Mouse (Mus musculus): Measurements from ENCODE around the gene Enpp6. TPM values are rescaled to one million over a fixed set of nuclear protein-coding genes. Genes with fewer than 3 reads are reported as not detected.

Enpp6 gene
- polyA plus RNA-seq (2015; fragmentation: Nextera tagmentation; extraction: Ambion mirVana) = 0.47 and 0.60 TPM in 2 replicates

DNA sequence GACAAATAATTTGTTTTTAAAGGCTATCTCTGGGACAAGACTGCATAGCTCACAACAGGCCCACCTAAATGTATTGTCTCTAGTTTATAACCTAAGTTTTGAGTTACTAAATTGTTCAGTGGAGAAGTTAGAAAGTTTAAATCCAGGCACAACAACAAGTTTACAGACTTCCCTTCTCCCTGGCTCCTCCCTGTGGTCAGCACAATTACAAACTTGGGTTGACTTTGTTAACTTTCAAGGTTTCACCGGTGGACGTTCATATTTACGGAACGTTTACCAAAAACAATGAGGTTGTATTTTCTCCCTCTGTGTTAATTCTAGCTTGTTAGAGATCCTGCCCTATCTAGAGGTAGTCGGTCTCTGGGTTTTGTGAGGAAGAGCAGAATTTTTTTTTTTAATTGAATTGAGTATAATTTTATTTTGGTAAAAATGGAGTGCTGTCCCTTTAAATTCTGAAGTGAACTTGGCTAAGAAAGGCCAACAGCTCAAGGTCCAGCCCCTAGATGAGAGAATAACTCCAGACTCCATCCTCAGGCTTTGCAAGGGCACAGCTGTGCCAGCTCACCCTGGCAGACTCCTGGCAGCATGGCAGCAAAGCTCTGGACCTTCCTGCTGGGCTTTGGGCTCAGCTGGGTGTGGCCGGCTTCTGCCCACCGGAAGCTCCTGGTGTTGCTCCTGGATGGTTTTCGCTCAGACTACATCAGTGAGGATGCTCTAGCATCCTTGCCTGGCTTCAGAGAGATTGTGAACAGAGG, at the start of gene Enpp6:
Gene Enpp6, plus strand, starts transcription at position 502 of the 755 bp plus-strand sequence.
- Histone ChIP-seq H3K27me3 (ENCODE audit: insufficient read depth, low read length) (no peaks in the 10 kb centered on the region), H3K36me3 (replicated peaks; ENCODE audit: insufficient read depth, low read length) (no peaks in the 10 kb centered on the region), H3K9me3 (ENCODE audit: low read length) (no peaks in the 10 kb centered on the region), H3K9ac (replicated peaks) (no peak within 1 kb of the TSS), H3K4me2 (ENCODE audit: low read depth, low read length) (no peak within 1 kb of the TSS), H3K4me1 (ENCODE audit: insufficient read depth) (no peaks in the 10 kb centered on the region), H3K27ac (ENCODE audit: low read depth) (no peak within 1 kb of the TSS), H3K4me3 (ENCODE audit: low read depth, low read length) (no peak within 1 kb of the TSS)
- DNase-seq (no peak), ATAC-seq (no peak)
- TF ChIP-seq CTCF (IDR thresholded peaks at IDR 0.05; ENCODE audit: low read depth) = no peak
- TF ChIP-seq EP300 (IDR thresholded peaks at IDR 0.05; ENCODE audit: low read depth) = no peak
- 79% methylated on average over 8 of the region's 8 CpGs for WGBS (ENCODE audit: insufficient replicate concordance)

DNA sequence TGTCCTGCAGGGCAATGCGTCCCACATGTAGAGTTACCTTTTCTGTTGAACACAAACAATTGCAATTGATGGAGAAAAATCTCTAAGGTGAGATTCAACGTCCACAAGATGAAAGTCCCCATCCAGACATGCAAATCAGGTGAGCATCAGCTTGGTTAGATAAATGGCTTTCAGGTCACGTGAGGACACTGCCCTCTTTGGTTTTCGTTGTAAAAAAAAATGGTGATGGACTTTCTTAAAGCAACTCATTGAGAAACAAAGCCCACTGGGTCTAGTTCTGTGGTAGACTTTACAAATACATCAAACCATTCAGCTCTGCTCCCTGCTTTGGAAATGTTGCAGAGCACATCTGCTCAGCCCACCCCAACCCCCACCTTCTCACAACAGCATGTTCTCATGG, 48.5 kb upstream of the Enpp6 start:
- ATAC-seq (no peak), DNase-seq (no peak)
- Histone ChIP-seq H3K27me3 (ENCODE audit: insufficient read depth, low read length) (no peaks in the 10 kb centered on the region), H3K4me2 (ENCODE audit: low read depth, low read length) (no peak overlapping the region), H3K36me3 (replicated peaks; ENCODE audit: insufficient read depth, low read length) (no peaks in the 10 kb centered on the region), H3K4me1 (ENCODE audit: insufficient read depth) (peaks cover 8% of the 10 kb centered on the region; the same call in 1 of the 2 replicates), H3K4me3 (ENCODE audit: low read depth, low read length) (no peak overlapping the region), H3K27ac (ENCODE audit: low read depth) (no peak overlapping the region), H3K9ac (replicated peaks) (no peak overlapping the region), H3K9me3 (ENCODE audit: low read length) (no peaks in the 10 kb centered on the region)
- TF ChIP-seq CTCF (IDR thresholded peaks at IDR 0.05; ENCODE audit: low read depth) = no peak
- TF ChIP-seq EP300 (IDR thresholded peaks at IDR 0.05; ENCODE audit: low read depth) = no peak
- 70% methylated on average over 4 of the region's 4 CpGs for WGBS (ENCODE audit: insufficient replicate concordance)

DNA sequence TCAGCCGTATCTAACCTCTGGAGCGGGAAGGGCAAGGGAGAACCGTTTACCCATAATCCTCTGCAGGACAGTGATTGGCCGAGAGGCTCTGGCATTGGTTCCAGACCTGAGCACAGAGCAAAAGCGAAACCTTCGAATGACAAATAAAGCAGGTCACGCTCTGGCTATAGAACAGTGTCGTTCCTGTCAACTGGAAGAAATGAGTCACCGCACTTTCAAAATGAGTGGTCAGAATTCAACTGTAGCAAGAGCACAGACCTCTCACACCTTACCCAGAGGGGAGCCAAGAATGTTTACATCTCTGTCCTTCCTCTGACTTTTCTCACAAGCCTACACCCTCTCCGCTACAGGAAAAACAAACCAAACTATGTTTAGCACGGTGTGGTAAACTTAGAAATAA, 45.4 kb upstream of the Enpp6 start:
- peak overlapping the region; percentile 57 for H3K27ac ChIP-seq (ENCODE audit: low read depth)
- 57% methylated on average over 11 of the region's 11 CpGs for WGBS (ENCODE audit: insufficient replicate concordance)
- no peak overlapping the region for H3K4me3 ChIP-seq (ENCODE audit: low read depth, low read length)
- DNase-seq (peak; percentile 29), ATAC-seq (peak; percentile 77)
- no peaks in the 10 kb centered on the region for H3K27me3 ChIP-seq (ENCODE audit: insufficient read depth, low read length)
- H3K4me2 ChIP-seq (ENCODE audit: low read depth, low read length) = no peak overlapping the region
- H3K36me3 ChIP-seq (replicated peaks; ENCODE audit: insufficient read depth, low read length) = no peaks in the 10 kb centered on the region
- TF ChIP-seq EP300 (IDR thresholded peaks at IDR 0.05; ENCODE audit: low read depth) (peak; percentile 73), CTCF (IDR thresholded peaks at IDR 0.05; ENCODE audit: low read depth) (no peak)
- peaks cover 2% of the 10 kb centered on the region; the same call in 1 of the 2 replicates for H3K4me1 ChIP-seq (ENCODE audit: insufficient read depth)
- no peaks in the 10 kb centered on the region for H3K9me3 ChIP-seq (ENCODE audit: low read length)
- H3K9ac ChIP-seq (replicated peaks) = no peak overlapping the region

DNA sequence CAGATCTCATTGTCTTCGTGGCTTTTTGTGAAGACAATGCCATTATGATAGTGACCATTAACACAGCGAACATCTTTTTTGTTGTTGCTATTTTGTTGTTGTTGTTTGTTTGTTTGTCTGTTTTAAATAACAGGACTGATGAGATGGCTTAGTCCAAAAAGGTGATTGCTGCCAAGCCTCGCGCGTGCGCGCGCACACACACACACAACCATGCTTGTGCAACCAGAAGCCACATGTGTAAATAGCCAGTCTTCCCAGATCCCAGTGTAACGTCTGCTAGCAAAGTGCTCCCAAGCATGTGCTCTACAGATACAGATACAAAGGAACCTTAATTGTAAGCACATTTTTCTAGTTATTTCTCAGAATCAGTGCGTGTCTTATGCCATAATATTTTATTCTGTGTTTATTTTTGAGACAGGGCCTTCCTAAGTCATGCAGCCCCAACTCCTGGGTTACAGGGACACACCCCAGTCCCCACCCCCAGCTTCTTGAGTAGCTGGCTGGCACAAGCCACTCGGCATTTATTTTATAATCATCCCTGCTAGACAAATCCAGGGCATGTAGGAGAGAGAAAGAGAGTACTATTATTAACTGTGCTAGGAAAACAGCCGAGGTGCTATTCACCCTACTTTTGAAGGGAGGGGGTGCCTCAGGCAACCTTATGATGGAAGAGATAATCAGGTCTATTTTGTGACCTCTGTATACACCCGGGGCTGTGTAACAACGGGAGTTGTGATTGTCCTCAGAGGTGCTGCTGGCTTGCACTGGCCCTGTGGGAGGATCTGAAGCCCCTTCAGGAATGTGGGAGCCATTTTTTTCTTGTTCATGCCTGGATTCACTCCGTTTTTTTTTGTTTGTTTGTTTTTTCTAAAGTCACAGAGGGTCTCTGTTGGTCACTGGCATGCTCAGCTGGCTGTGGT, 44.7 kb upstream of the Enpp6 start:
- WGBS (ENCODE audit: insufficient replicate concordance) = 74% methylated on average over 15 of the region's 15 CpGs
- ATAC-seq (no peak), DNase-seq (no peak)
- no peaks in the 10 kb centered on the region for H3K9me3 ChIP-seq (ENCODE audit: low read length)
- no peak overlapping the region for H3K9ac ChIP-seq (replicated peaks)
- no peaks in the 10 kb centered on the region for H3K27me3 ChIP-seq (ENCODE audit: insufficient read depth, low read length)
- peaks cover 2% of the 10 kb centered on the region; the same call in 1 of the 2 replicates for H3K4me1 ChIP-seq (ENCODE audit: insufficient read depth)
- no peak overlapping the region for H3K4me2 ChIP-seq (ENCODE audit: low read depth, low read length)
- H3K4me3 ChIP-seq (ENCODE audit: low read depth, low read length) = no peak overlapping the region
- H3K36me3 ChIP-seq (replicated peaks; ENCODE audit: insufficient read depth, low read length) = no peaks in the 10 kb centered on the region
- H3K27ac ChIP-seq (ENCODE audit: low read depth) = peak overlapping the region; percentile 57
- no peak for TF ChIP-seq CTCF (IDR thresholded peaks at IDR 0.05; ENCODE audit: low read depth)
- no peak for TF ChIP-seq EP300 (IDR thresholded peaks at IDR 0.05; ENCODE audit: low read depth)

DNA sequence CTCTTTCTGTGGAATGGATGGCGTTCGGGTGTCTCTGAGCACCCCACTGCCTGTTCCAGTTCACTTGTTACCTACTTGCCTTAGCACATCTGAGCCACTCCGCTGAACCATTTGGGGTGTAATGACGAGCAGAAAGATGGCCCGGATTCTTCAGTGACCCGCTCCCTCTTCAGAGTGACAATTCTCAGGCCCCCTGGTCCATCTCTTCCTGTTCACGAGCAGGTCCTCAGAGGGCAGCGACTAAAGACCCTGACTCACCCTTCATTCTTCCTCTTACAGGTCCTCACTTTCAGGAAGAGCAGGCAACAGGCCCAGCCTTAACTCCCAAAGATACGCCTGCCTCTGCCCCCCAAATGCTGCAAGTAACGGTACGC, 44.0 kb upstream of the Enpp6 start:
- no peak for TF ChIP-seq EP300 (IDR thresholded peaks at IDR 0.05; ENCODE audit: low read depth)
- TF ChIP-seq CTCF (IDR thresholded peaks at IDR 0.05; ENCODE audit: low read depth) = no peak
- H3K36me3 ChIP-seq (replicated peaks; ENCODE audit: insufficient read depth, low read length) = no peaks in the 10 kb centered on the region
- ATAC-seq = no peak
- H3K4me1 ChIP-seq (ENCODE audit: insufficient read depth) = peaks cover 2% of the 10 kb centered on the region; the same call in 1 of the 2 replicates
- H3K4me3 ChIP-seq (ENCODE audit: low read depth, low read length) = no peak overlapping the region
- 79% methylated on average over 11 of the region's 11 CpGs for WGBS (ENCODE audit: insufficient replicate concordance)
- DNase-seq = no peak
- 0 out of 2 replicates have a peak overlapping the region, but pooled peaks have one; percentile 26 for H3K27ac ChIP-seq (ENCODE audit: low read depth)
- H3K9me3 ChIP-seq (ENCODE audit: low read length) = no peaks in the 10 kb centered on the region
- H3K27me3 ChIP-seq (ENCODE audit: insufficient read depth, low read length) = no peaks in the 10 kb centered on the region
- no peak overlapping the region for H3K4me2 ChIP-seq (ENCODE audit: low read depth, low read length)
- no peak overlapping the region for H3K9ac ChIP-seq (replicated peaks)

DNA sequence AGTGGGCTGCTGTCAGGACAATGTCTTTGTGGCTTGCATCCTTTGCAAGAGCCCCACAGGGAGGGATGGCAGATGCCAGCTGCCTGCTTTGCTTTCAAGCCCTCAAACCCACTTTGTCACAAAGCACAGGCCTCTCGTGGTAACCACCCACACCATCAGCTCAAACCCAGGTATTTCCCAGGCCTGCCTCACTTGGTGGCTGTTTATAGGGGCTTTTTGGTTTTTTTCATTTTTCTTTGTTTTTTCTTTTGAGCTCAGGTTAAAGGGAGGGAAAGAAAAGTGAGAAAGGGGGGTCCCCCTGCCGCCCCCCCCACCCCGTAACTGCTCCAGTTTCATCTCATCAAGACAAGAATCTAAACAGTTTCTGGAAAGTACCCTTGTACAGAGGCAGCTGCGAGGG, 43.4 kb upstream of the Enpp6 start:
- H3K36me3 ChIP-seq (replicated peaks; ENCODE audit: insufficient read depth, low read length) = no peaks in the 10 kb centered on the region
- whole genome bisulfite sequencing (ENCODE audit: insufficient replicate concordance) = 69% methylated on average over 4 of the region's 4 CpGs

More for the DNA sequence above, 43.4 kb upstream of the Enpp6 start:
- Histone ChIP-seq H3K4me2 (ENCODE audit: low read depth, low read length) (no peak overlapping the region), H3K4me3 (ENCODE audit: low read depth, low read length) (no peak overlapping the region), H3K4me1 (ENCODE audit: insufficient read depth) (peaks cover 2% of the 10 kb centered on the region; the same call in 1 of the 2 replicates), H3K9ac (replicated peaks) (no peak overlapping the region), H3K27ac (ENCODE audit: low read depth) (no peak overlapping the region), H3K9me3 (ENCODE audit: low read length) (no peaks in the 10 kb centered on the region), H3K27me3 (ENCODE audit: insufficient read depth, low read length) (no peaks in the 10 kb centered on the region)
- no peak for TF ChIP-seq CTCF (IDR thresholded peaks at IDR 0.05; ENCODE audit: low read depth)
- TF ChIP-seq EP300 (IDR thresholded peaks at IDR 0.05; ENCODE audit: low read depth) = no peak
- DNase-seq (no peak), ATAC-seq (no peak)

Measured in liver, postnatal 0 days (tissue).